21 mouse cellular contexts compared by ENCODE assay signal in the genomic region with DNA sequence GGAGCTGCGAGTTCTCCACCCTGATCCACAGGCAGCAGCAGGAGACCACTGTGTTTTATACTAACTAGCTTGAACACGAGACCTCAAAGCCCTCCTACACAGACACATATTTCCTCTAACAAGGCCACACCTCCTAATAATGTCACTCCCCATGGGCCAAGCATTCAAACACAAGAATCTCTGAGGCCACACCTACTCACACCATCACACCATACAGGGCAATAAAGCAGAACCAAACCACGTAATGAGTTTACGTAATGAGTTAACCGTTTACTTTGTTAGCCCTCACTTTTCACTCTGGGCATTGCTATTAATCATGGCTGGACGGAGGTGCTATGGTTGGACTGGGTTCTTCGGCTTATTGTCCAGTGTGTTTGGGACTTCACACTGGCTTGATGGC. TPM values are rescaled to one million over a fixed set of nuclear protein-coding genes. Genes with fewer than 3 reads are reported as not detected.
DNase-seq lines count a peak whose midpoint lies in the region; ATAC-seq and TF ChIP-seq lines count a peak whose summit lies in the region.
"Had no signal": no experiment of that assay in that cellular context is flagged by ENCODE, and none has a peak within 500 bp of the region (broad histone marks: within the 10 kb centered on the region; RNA-seq: fewer than 3 reads in every experiment).

No protein-coding gene starts in this region.

- TF ChIP-seq POLR2A in liver, adult 2 months (IDR thresholded peaks at IDR 0.05; ENCODE audit: extremely low read depth, insufficient read depth, low read length): no peak

- H3K9ac ChIP-seq in liver, adult 2 months (ENCODE audit: low read depth, low read length): no peak overlapping the region
- H3K9ac ChIP-seq in liver, embryonic 11.5 days (ENCODE audit: low read depth, low read length): no peak overlapping the region
- H3K9ac ChIP-seq in stomach, postnatal 0 days (ENCODE audit: low read length): no peak overlapping the region
- H3K9ac ChIP-seq: embryonic facial prominence, embryonic 13.5 days; forebrain, embryonic 13.5 days; neural tube, embryonic 13.5 days had no signal

- no peak for TF ChIP-seq EP300 in stomach, postnatal 0 days (optimal IDR thresholded peaks at IDR 0.05)

- no peaks in the 10 kb centered on the region for H3K27me3 ChIP-seq in liver, adult 2 months (ENCODE audit: control insufficient read depth, insufficient read depth, low read length)
- no peaks in the 10 kb centered on the region for H3K27me3 ChIP-seq in liver, embryonic 11.5 days (replicated peaks; ENCODE audit: control insufficient read depth, insufficient read depth, low read length)
- no peaks in the 10 kb centered on the region for H3K27me3 ChIP-seq in stomach, postnatal 0 days (ENCODE audit: control insufficient read depth, insufficient read depth, low read length)
- H3K27me3 ChIP-seq: embryonic facial prominence, embryonic 13.5 days; forebrain, embryonic 13.5 days; neural tube, embryonic 13.5 days had no signal

- peaks cover 30% of the 10 kb centered on the region; the same call in 1 of the 2 replicates for H3K36me3 ChIP-seq in liver, adult 2 months (ENCODE audit: control insufficient read depth, insufficient read depth, low read length)
- peaks cover 17% of the 10 kb centered on the region; the same call in 1 of the 2 replicates for H3K36me3 ChIP-seq in liver, embryonic 11.5 days (ENCODE audit: control insufficient read depth, insufficient read depth, low read length)
- peaks cover 13% of the 10 kb centered on the region for H3K36me3 ChIP-seq in stomach, postnatal 0 days (ENCODE audit: control insufficient read depth, insufficient read depth, low read length)

- no peak overlapping the region for H3K27ac ChIP-seq in liver, adult 2 months (replicated peaks; ENCODE audit: insufficient read depth, low read depth, low read length)
- H3K27ac ChIP-seq in liver, embryonic 11.5 days (ENCODE audit: low read depth, low read length): no peak overlapping the region
- no peak overlapping the region for H3K27ac ChIP-seq in stomach, postnatal 0 days (replicated peaks)
- H3K27ac ChIP-seq: embryonic facial prominence, embryonic 13.5 days; forebrain, embryonic 13.5 days; left cerebral cortex, adult 2 months; neural tube, embryonic 13.5 days had no signal

- DNase-seq in liver, adult 2 months (ENCODE audit: extremely low read depth, low read depth, low spot score): peak; percentile 17
- DNase-seq in liver, embryonic 11.5 days (ENCODE audit: low spot score): no peak
- DNase-seq in large intestine, adult 2 months (ENCODE audit: low read depth, low spot score): peak; percentile 37
- peak; percentile 42 for DNase-seq in stomach, postnatal 0 days (ENCODE audit: low spot score)
- DNase-seq in thymus, adult 18-20 months: no peak
- DNase-seq in lung, postnatal 10 days: no peak
- DNase-seq: cerebellum, adult 11-12 months; cerebellum, postnatal 36 days; lung, adult 2 months had no signal

- H3K4me2 ChIP-seq in liver, embryonic 11.5 days: no peak overlapping the region
- H3K4me2 ChIP-seq in stomach, postnatal 0 days (replicated peaks; ENCODE audit: low read depth): no peak overlapping the region
- H3K4me2 ChIP-seq: embryonic facial prominence, embryonic 13.5 days; forebrain, embryonic 13.5 days; neural tube, embryonic 13.5 days had no signal

- peaks cover 2% of the 10 kb centered on the region; the same call in 1 of the 2 replicates for H3K4me1 ChIP-seq in liver, adult 2 months (ENCODE audit: control insufficient read depth, insufficient read depth, low read length)
- H3K4me1 ChIP-seq in liver, embryonic 11.5 days (replicated peaks; ENCODE audit: control insufficient read depth, insufficient read depth, low read length): peaks cover 6% of the 10 kb centered on the region
- H3K4me1 ChIP-seq in stomach, postnatal 0 days (replicated peaks; ENCODE audit: control insufficient read depth, insufficient read depth): 0 out of 2 replicates have a peak, but pooled peaks cover 2% of the 10 kb centered on the region

- H3K79me2 ChIP-seq in liver, adult 2 months (ENCODE audit: control insufficient read depth, insufficient read depth, low read length): peaks cover 3% of the 10 kb centered on the region; the same call in 1 of the 2 replicates

- no peak for TF ChIP-seq CTCF in liver, adult 2 months (IDR thresholded peaks at IDR 0.05; ENCODE audit: low read depth, low read length)
- no peak for TF ChIP-seq CTCF in stomach, postnatal 0 days (IDR thresholded peaks at IDR 0.05; ENCODE audit: low read depth)

- WGBS in liver, adult 2 months: 64% methylated on average over 7 of the region's 7 CpGs
- 85% methylated on average over 7 of the region's 7 CpGs for WGBS in liver, embryonic 11.5 days
- 33% methylated on average over 7 of the region's 7 CpGs for WGBS in large intestine, adult 2 months
- 41% methylated on average over 7 of the region's 7 CpGs for WGBS in stomach, postnatal 0 days

- ATAC-seq in liver, embryonic 11.5 days (replicated peaks; ENCODE audit: low FRiP score): no peak
- 0 out of 2 replicates have a peak, but pooled peaks have one; percentile 32 for ATAC-seq in common myeloid progenitor, adult 5-6 weeks (replicated peaks; ENCODE audit: low read depth, poor library complexity, severe bottlenecking)
- ATAC-seq in stomach, postnatal 0 days (ENCODE audit: low FRiP score, low TSS enrichment): peak; percentile 83
- ATAC-seq: forebrain, embryonic 13.5 days had no signal

- no peak overlapping the region for H3K4me3 ChIP-seq in liver, adult 2 months (ENCODE audit: insufficient read depth, low read depth, low read length)
- H3K4me3 ChIP-seq in liver, embryonic 11.5 days (ENCODE audit: low read depth, low read length): no peak overlapping the region
- H3K4me3 ChIP-seq in stomach, postnatal 0 days (ENCODE audit: low read depth, low read length): no peak overlapping the region
- H3K4me3 ChIP-seq: embryonic facial prominence, embryonic 13.5 days; forebrain, embryonic 13.5 days; left cerebral cortex, adult 2 months; neural tube, embryonic 13.5 days had no signal

- H3K9me3 ChIP-seq in liver, embryonic 11.5 days (ENCODE audit: control insufficient read depth, low read length): no peaks in the 10 kb centered on the region
- H3K9me3 ChIP-seq in stomach, postnatal 0 days (ENCODE audit: control insufficient read depth, low read length): no peaks in the 10 kb centered on the region
- H3K9me3 ChIP-seq: embryonic facial prominence, embryonic 13.5 days; forebrain, embryonic 13.5 days; neural tube, embryonic 13.5 days had no signal

RNA-seq across cellular contexts. Expression of a gene that starts 25.7 kb away (rescaled TPM):
- 10.8 and 15.4 TPM in 2 replicates for total RNA-seq in liver, adult 2 months (2014; rRNA removed)
- polyA plus RNA-seq in liver, adult 2 months (2012; rRNA removed): 26.9 and 32.9 TPM in 2 replicates
- polyA plus RNA-seq in liver, embryonic 11.5 days (2014; fragmentation: Nextera tagmentation; extraction: Ambion mirVana): 37.2 and 42.5 TPM in 2 replicates
- total RNA-seq in common myeloid progenitor, adult 5-6 weeks (2017): 17.7 and 21.9 TPM in 2 replicates
- 32.8 and 43.9 TPM in 2 replicates for polyA plus RNA-seq in large intestine, adult 2 months (2012; rRNA removed)
- polyA plus RNA-seq in stomach, postnatal 0 days (2015; fragmentation: Nextera tagmentation; extraction: Ambion mirVana): 31.3 and 31.9 TPM in 2 replicates

RNA-seq across cellular contexts. Expression of a gene that starts 27.2 kb away (rescaled TPM):
- total RNA-seq in liver, adult 2 months (2014; rRNA removed): not detected in 2 replicates
- not detected in 2 replicates for polyA plus RNA-seq in liver, adult 2 months (2012; rRNA removed)
- polyA plus RNA-seq in liver, embryonic 11.5 days (2014; fragmentation: Nextera tagmentation; extraction: Ambion mirVana): not detected in 2 replicates
- total RNA-seq in common myeloid progenitor, adult 5-6 weeks (2017): not detected in 2 replicates
- polyA plus RNA-seq in large intestine, adult 2 months (2012; rRNA removed): 0.33 TPM in 2 replicates
- 0.92 and 0.95 TPM in 2 replicates for polyA plus RNA-seq in stomach, postnatal 0 days (2015; fragmentation: Nextera tagmentation; extraction: Ambion mirVana)
- total RNA-seq: megakaryocyte-erythroid progenitor cell, adult 5-6 weeks; monocyte, adult 5-6 weeks had no signal

RNA-seq across cellular contexts. Expression of a gene that starts 46.2 kb away (rescaled TPM):
- total RNA-seq in liver, adult 2 months (2014; rRNA removed): 4.4 TPM in 2 replicates
- 2.2 and 3.7 TPM in 2 replicates for polyA plus RNA-seq in liver, adult 2 months (2012; rRNA removed)
- polyA plus RNA-seq in liver, embryonic 11.5 days (2014; fragmentation: Nextera tagmentation; extraction: Ambion mirVana): 37.9 and 38.6 TPM in 2 replicates
- total RNA-seq in common myeloid progenitor, adult 5-6 weeks (2017): 53.2 and 56.1 TPM in 2 replicates
- polyA plus RNA-seq in large intestine, adult 2 months (2012; rRNA removed): 9.3 and 12.1 TPM in 2 replicates
- polyA plus RNA-seq in stomach, postnatal 0 days (2015; fragmentation: Nextera tagmentation; extraction: Ambion mirVana): 10.0 and 10.8 TPM in 2 replicates

RNA-seq across cellular contexts. Expression of a gene that starts 47.4 kb away (rescaled TPM):
- total RNA-seq in liver, adult 2 months (2014; rRNA removed): 9.4 and 10.5 TPM in 2 replicates
- polyA plus RNA-seq in liver, adult 2 months (2012; rRNA removed): 10.8 and 12.3 TPM in 2 replicates
- 37.2 and 42.5 TPM in 2 replicates for polyA plus RNA-seq in liver, embryonic 11.5 days (2014; fragmentation: Nextera tagmentation; extraction: Ambion mirVana)
- 33.3 and 42.2 TPM in 2 replicates for total RNA-seq in common myeloid progenitor, adult 5-6 weeks (2017)
- polyA plus RNA-seq in large intestine, adult 2 months (2012; rRNA removed): 8.3 and 9.8 TPM in 2 replicates
- 15.5 and 16.7 TPM in 2 replicates for polyA plus RNA-seq in stomach, postnatal 0 days (2015; fragmentation: Nextera tagmentation; extraction: Ambion mirVana)

RNA-seq across cellular contexts. Expression of a gene that starts 55.6 kb away (rescaled TPM):
- not detected in 2 replicates for total RNA-seq in liver, adult 2 months (2014; rRNA removed)
- polyA plus RNA-seq in liver, adult 2 months (2012; rRNA removed): not detected in 2 replicates
- not detected in 2 replicates for polyA plus RNA-seq in liver, embryonic 11.5 days (2014; fragmentation: Nextera tagmentation; extraction: Ambion mirVana)
- total RNA-seq in common myeloid progenitor, adult 5-6 weeks (2017): not detected in 2 replicates
- polyA plus RNA-seq in large intestine, adult 2 months (2012; rRNA removed): not detected in 2 replicates
- polyA plus RNA-seq in stomach, postnatal 0 days (2015; fragmentation: Nextera tagmentation; extraction: Ambion mirVana): not detected in 2 replicates
- total RNA-seq: heart, adult 8-10 months; heart, postnatal 25 days; layer of hippocampus, adult 8-10 months; left cerebral cortex, adult 2 months; megakaryocyte-erythroid progenitor cell, adult 5-6 weeks; monocyte, adult 5-6 weeks had no signal
- polyA plus RNA-seq: brain, embryonic 14.5 days; embryonic facial prominence, embryonic 13.5 days; forebrain, embryonic 13.5 days; limb, embryonic 11.5 days; lung, adult 2 months; neural tube, embryonic 13.5 days had no signal

Comparison
In these comparisons a context has a peak if more than half of its experiments do, and no peak if none do; other contexts are left out.
1. DNase-seq: peak in liver, adult 2 months (single experiment), large intestine, adult 2 months (single experiment) and stomach, postnatal 0 days (single experiment); none in liver, embryonic 11.5 days (single experiment), thymus, adult 18-20 months (0 of 2) and lung, postnatal 10 days (single experiment).